Mouse (Mus musculus): ENCODE measurements around the gene Setdb1. TPM values are rescaled to one million over a fixed set of nuclear protein-coding genes. Genes with fewer than 3 reads are reported as not detected.

Setdb1 gene
- polyA plus RNA-seq, 1 experiment from 2014 or later = 62.3 TPM

DNA sequence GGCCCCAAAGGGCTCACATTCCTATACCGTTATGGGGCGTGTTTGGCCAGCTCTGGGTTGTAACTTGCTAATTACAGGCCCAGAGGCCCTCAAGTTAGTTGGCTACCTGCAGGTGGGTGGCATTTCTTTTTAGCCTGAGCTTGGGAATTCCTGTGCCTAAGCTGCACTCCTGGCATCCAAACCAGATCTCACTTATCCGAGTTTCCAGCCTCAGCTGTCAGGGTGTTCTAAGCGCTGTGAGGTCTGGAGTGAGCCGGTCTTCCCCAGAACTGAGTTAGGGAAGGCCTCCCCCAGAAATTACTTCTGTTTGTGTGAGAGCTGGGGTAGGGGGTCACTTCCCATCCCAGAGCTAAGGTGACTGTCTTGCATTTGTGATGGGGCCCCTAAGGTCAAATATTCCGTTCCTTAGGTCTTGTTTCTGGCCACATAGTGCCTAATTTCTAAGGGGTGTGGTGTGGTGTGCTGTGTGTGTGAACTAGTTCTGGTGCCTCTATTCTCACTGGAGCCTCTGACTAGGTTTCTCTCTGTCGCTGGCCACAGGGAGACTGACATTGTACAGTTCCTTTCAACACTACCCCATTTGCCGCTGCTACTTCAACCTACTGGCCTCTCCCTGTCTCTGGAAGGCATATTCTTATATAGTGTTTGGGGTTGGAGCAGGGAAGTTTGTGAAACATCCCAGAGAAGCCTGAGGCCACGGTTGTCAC lies 41.0 kb downstream of the Setdb1 start:
- WGBS = 17% methylated on average over 9 of the region's 9 CpGs
- Histone ChIP-seq H3K27me3 (ENCODE audit: control insufficient read depth, insufficient read depth, low read length) (no peaks in the 10 kb centered on the region), H3K9ac (ENCODE audit: low read length) (peak overlapping the region; percentile 98), H3K36me3 (ENCODE audit: control insufficient read depth, insufficient read depth, low read length) (peaks cover 6% of the 10 kb centered on the region), H3K4me1 (ENCODE audit: control insufficient read depth, insufficient read depth, low read length) (peaks cover 13% of the 10 kb centered on the region), H3K4me3 (ENCODE audit: low read depth, low read length) (peak overlapping the region; percentile 91), H3K9me3 (ENCODE audit: control insufficient read depth, low read length) (no peaks in the 10 kb centered on the region), H3K27ac (replicated peaks; ENCODE audit: low read depth, low read length) (peak overlapping the region; percentile 90), H3K4me2 (ENCODE audit: low read depth, severe bottlenecking) (peak overlapping the region; percentile 80)
- ATAC-seq (ENCODE audit: insufficient number of reproducible peaks, low FRiP score, low TSS enrichment, low read depth) = peak; percentile 35; the same call in 1 of the 2 replicates
- DNase-seq (ENCODE audit: low spot score) = no peak

DNA sequence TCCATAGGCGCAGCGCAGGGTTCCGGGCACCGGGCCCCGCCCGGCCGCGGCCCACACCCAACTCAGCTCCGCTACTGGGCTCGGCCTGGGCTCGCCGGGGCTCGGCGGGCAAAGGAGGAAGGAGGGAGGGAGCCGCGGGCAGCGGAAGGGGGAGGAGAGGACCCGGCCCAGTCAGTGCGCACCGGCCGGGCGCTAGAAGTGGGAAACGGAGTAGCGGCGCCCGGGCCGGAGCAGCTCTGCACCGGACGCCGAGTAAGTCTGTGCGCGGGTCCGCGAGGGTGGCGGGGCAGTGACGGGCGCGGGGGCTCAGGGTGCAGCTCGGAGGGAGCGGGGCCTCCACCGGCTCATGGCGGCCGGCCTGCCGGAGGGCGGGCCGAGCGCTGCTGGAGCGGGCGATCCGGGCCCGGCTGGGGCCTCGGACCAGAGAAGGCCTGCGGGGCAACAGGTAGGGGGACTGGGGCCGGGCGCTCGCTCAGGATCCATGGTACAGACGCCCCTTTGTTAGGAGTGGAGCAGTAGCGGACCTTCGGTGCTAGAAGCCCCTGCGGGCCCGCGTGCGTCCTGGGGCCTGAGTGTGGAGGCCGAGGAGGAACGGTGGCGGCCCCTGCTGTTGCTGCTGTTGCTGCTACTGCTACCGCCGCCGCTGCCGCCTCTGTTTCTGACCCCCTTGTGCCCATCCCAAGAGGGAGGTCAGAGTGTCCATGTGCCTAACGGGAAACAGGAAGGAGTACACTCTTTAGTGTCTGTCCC lies 41.7 kb downstream of the Setdb1 start:
- Histone ChIP-seq H3K4me3 (ENCODE audit: low read depth, low read length) (peak overlapping the region; percentile 91), H3K9ac (ENCODE audit: low read length) (peak overlapping the region; percentile 98), H3K4me1 (ENCODE audit: control insufficient read depth, insufficient read depth, low read length) (peaks cover 13% of the 10 kb centered on the region), H3K36me3 (ENCODE audit: control insufficient read depth, insufficient read depth, low read length) (no peaks in the 10 kb centered on the region; the same call in 1 of the 2 replicates), H3K27ac (replicated peaks; ENCODE audit: low read depth, low read length) (peak overlapping the region; percentile 90), H3K27me3 (ENCODE audit: control insufficient read depth, insufficient read depth, low read length) (no peaks in the 10 kb centered on the region), H3K9me3 (ENCODE audit: control insufficient read depth, low read length) (no peaks in the 10 kb centered on the region), H3K4me2 (ENCODE audit: low read depth, severe bottlenecking) (peak overlapping the region; percentile 80)
- DNase-seq (ENCODE audit: low spot score) (peak; percentile 94), ATAC-seq (ENCODE audit: insufficient number of reproducible peaks, low FRiP score, low TSS enrichment, low read depth) (peak; percentile 90)
- under 1% methylated on average over 70 of the region's 71 CpGs for WGBS

DNA sequence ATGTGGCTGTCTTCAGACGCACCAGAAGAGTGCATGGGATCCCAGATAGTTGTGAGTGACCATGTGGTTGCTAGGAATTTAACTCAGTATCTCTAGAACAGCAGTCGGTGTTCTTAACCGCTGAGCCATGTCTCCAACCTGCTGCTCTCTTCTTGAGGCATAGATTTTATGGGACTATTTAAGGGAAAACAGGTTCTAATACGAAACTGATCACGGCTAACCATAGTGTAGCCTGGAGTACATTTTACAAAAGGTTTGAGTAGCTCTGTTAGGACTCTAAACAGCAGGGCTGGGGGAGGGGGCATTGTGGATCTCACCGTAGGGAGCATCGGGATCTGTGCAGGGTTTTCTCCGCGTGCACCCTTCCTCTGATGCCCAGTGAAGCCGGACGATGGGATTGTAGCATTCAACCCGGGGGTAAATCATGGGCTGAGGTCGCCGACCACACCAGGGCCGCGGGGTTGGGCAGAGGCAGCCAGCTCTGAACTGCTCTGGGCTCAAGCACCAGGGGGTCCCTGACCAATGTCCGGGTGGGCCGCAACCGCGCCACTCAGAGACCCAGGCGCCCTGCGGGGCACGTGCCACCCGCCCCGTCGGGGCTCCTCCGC lies 42.4 kb downstream of the Setdb1 start, which contains the start of gene Cers2:
Gene Cers2 (plus strand): TSS at position 306 of the 608 bp plus-strand sequence.
- H3K27ac ChIP-seq (replicated peaks; ENCODE audit: low read depth, low read length) = peak within 1 kb of the TSS; percentile 90
- DNase-seq (ENCODE audit: low spot score) (no peak), ATAC-seq (ENCODE audit: insufficient number of reproducible peaks, low FRiP score, low TSS enrichment, low read depth) (peak; percentile 1; the same call in 1 of the 2 replicates)
- H3K36me3 ChIP-seq (ENCODE audit: control insufficient read depth, insufficient read depth, low read length) = no peaks in the 10 kb centered on the region
- H3K27me3 ChIP-seq (ENCODE audit: control insufficient read depth, insufficient read depth, low read length) = no peaks in the 10 kb centered on the region
- 3% methylated on average over 27 of the region's 27 CpGs for WGBS
- no peaks in the 10 kb centered on the region for H3K9me3 ChIP-seq (ENCODE audit: control insufficient read depth, low read length)
- H3K4me3 ChIP-seq (ENCODE audit: low read depth, low read length) = peak within 1 kb of the TSS; percentile 91
- peak within 1 kb of the TSS; percentile 80 for H3K4me2 ChIP-seq (ENCODE audit: low read depth, severe bottlenecking)
- peaks cover 13% of the 10 kb centered on the region for H3K4me1 ChIP-seq (ENCODE audit: control insufficient read depth, insufficient read depth, low read length)
- H3K9ac ChIP-seq (ENCODE audit: low read length) = peak within 1 kb of the TSS; percentile 98

DNA sequence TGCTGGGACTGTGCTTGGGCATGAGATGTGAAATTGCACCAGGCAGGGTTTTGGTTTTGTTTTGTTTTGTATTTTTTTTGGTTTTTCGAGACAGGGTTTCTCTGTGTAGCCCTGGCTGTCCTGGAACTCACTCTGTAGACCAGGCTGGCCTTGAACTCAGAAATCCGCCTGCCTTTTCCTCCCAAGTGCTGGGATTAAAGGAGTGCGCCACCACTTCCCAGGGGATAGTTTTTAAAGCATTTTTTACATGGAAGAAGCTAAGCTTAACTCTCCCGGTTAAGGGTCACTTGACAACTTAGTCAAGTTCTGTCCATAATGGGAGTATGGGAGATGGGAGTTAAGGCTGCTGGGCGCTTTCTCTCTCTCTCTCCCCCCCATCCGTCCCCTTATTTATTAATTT lies 42.9 kb downstream of the Setdb1 start:
- H3K27ac ChIP-seq (replicated peaks; ENCODE audit: low read depth, low read length) = no peak overlapping the region
- H3K4me3 ChIP-seq (ENCODE audit: low read depth, low read length) = peak overlapping the region; percentile 91; the same call in 1 of the 2 replicates
- H3K27me3 ChIP-seq (ENCODE audit: control insufficient read depth, insufficient read depth, low read length) = no peaks in the 10 kb centered on the region
- 69% methylated on average over 6 of the region's 6 CpGs for WGBS
- peaks cover 13% of the 10 kb centered on the region for H3K4me1 ChIP-seq (ENCODE audit: control insufficient read depth, insufficient read depth, low read length)
- no peaks in the 10 kb centered on the region for H3K36me3 ChIP-seq (ENCODE audit: control insufficient read depth, insufficient read depth, low read length)
- no peak overlapping the region for H3K4me2 ChIP-seq (ENCODE audit: low read depth, severe bottlenecking)
- DNase-seq (ENCODE audit: low spot score) (no peak), ATAC-seq (ENCODE audit: insufficient number of reproducible peaks, low FRiP score, low TSS enrichment, low read depth) (no peak)
- no peaks in the 10 kb centered on the region for H3K9me3 ChIP-seq (ENCODE audit: control insufficient read depth, low read length)
- H3K9ac ChIP-seq (ENCODE audit: low read length) = no peak overlapping the region

DNA sequence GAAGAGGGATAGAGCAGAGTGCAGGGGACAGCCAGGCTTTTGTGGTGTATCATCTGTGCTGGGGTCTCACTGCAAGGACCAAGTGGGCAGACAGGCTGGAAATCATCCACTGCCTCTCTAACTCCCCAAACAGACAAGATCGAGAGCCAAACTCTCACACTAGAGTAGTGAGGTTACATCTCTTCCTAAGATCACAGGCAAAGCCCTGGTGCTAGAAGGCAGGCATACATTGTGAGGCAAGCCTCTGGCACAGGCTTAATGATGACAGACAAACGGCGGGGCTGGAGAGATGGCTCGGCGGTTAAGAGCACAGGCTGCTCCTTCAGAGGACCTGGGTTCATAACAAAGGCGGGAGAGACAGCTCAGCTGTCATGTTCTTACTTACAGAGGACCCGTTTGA lies 43.5 kb downstream of the Setdb1 start:
- WGBS = 32% methylated on average over 7 of the region's 7 CpGs
- no peak overlapping the region for H3K4me3 ChIP-seq (ENCODE audit: low read depth, low read length)

DNA sequence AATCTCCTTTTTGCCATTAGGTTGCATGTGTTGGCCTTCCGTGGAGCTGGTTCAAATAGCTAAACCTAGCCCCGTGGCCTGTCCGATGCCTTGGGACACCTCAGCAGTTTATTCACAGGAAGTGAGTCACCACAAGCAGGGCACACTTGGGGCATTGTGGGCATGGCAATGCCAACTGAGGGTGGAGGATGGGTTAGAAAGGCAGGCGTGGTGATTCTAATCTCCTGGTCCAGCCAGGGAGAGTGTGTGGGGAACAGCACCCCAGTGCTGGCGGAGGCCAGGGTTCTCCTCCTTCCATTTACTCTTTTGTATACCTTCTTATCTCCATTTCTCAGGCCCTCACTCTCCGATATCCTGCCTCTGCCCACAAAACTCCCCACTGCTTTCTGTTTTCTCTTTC lies 44.4 kb downstream of the Setdb1 start:
- no peak overlapping the region for H3K4me2 ChIP-seq (ENCODE audit: low read depth, severe bottlenecking)
- 82% methylated on average over 6 of the region's 6 CpGs for WGBS
- no peak for DNase-seq (ENCODE audit: low spot score)
- H3K4me1 ChIP-seq (ENCODE audit: control insufficient read depth, insufficient read depth, low read length) = peaks cover 10% of the 10 kb centered on the region
- no peak overlapping the region for H3K4me3 ChIP-seq (ENCODE audit: low read depth, low read length)
- H3K27ac ChIP-seq (replicated peaks; ENCODE audit: low read depth, low read length) = no peak overlapping the region
- H3K9ac ChIP-seq (ENCODE audit: low read length) = no peak overlapping the region
- H3K9me3 ChIP-seq (ENCODE audit: control insufficient read depth, low read length) = no peaks in the 10 kb centered on the region
- no peaks in the 10 kb centered on the region for H3K27me3 ChIP-seq (ENCODE audit: control insufficient read depth, insufficient read depth, low read length)
- no peaks in the 10 kb centered on the region for H3K36me3 ChIP-seq (ENCODE audit: control insufficient read depth, insufficient read depth, low read length)
- no peak for ATAC-seq (ENCODE audit: insufficient number of reproducible peaks, low FRiP score, low TSS enrichment, low read depth)

More for the DNA sequence above, 43.5 kb downstream of the Setdb1 start:
- ATAC-seq (ENCODE audit: insufficient number of reproducible peaks, low FRiP score, low TSS enrichment, low read depth) (no peak), DNase-seq (ENCODE audit: low spot score) (no peak)
- H3K27ac ChIP-seq (replicated peaks; ENCODE audit: low read depth, low read length) = no peak overlapping the region
- peaks cover 13% of the 10 kb centered on the region for H3K4me1 ChIP-seq (ENCODE audit: control insufficient read depth, insufficient read depth, low read length)
- H3K27me3 ChIP-seq (ENCODE audit: control insufficient read depth, insufficient read depth, low read length) = no peaks in the 10 kb centered on the region
- H3K9me3 ChIP-seq (ENCODE audit: control insufficient read depth, low read length) = no peaks in the 10 kb centered on the region
- no peak overlapping the region for H3K4me2 ChIP-seq (ENCODE audit: low read depth, severe bottlenecking)
- H3K36me3 ChIP-seq (ENCODE audit: control insufficient read depth, insufficient read depth, low read length) = no peaks in the 10 kb centered on the region
- no peak overlapping the region for H3K9ac ChIP-seq (ENCODE audit: low read length)

GRCm38 (mm10) chr3:95310968-95311882 lies 45.8 kb downstream of the Setdb1 start:
- Histone ChIP-seq H3K9me3 (ENCODE audit: control insufficient read depth, low read length) (no peaks in the 10 kb centered on the region), H3K27ac (replicated peaks; ENCODE audit: low read depth, low read length) (no peak overlapping the region), H3K4me2 (ENCODE audit: low read depth, severe bottlenecking) (no peak overlapping the region), H3K27me3 (ENCODE audit: control insufficient read depth, insufficient read depth, low read length) (no peaks in the 10 kb centered on the region), H3K36me3 (ENCODE audit: control insufficient read depth, insufficient read depth, low read length) (no peaks in the 10 kb centered on the region), H3K4me1 (ENCODE audit: control insufficient read depth, insufficient read depth, low read length) (peaks cover 6% of the 10 kb centered on the region), H3K4me3 (ENCODE audit: low read depth, low read length) (no peak overlapping the region), H3K9ac (ENCODE audit: low read length) (no peak overlapping the region)
- 65% methylated on average over 9 of the region's 9 CpGs for WGBS
- DNase-seq (ENCODE audit: low spot score) (peak; percentile 76), ATAC-seq (ENCODE audit: insufficient number of reproducible peaks, low FRiP score, low TSS enrichment, low read depth) (no peak)
